Mouse (Mus musculus): ENCODE data around the gene Lcn5.

DNA sequence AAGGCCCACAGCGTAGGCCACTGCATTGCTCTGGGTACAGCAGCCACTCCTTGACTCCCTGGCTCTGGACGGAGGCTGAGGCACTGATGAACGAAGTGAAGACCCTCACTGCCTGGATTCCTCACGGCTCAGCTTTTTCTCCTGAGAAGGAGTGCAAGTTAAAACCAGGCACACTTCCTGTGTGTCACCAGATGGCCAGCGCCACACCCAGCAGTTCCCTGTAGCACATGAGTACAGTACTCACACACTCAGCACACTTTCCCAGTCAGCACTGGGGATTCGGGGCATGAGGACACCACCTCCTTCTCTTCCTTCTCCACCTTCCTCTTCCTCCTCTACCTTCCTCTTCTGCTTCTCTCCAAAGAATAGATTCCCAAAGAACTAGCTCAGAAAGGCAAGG, 29.9 kb upstream of the Lcn5 start, which contains the start of gene Fcna:
- TF ChIP-seq CTCF (IDR thresholded peaks at IDR 0.05; ENCODE audit: low read depth, low read length) = no peak
- TF ChIP-seq POLR2A (IDR thresholded peaks at IDR 0.05; ENCODE audit: insufficient read depth, low read length) = no peak

Data from ES-Bruce4 (cell line).